13 mouse cellular contexts compared by ENCODE assay signal in genomic region chr10:99237205-99237832, GRCm38 (mm10). TPM values are rescaled to one million over a fixed set of nuclear protein-coding genes. Genes with fewer than 3 reads are reported as not detected.
A peak's percentile ranks its signal among the peaks of the same experiment; 100 is the strongest.
DNase-seq lines count a peak whose midpoint lies in the region; ATAC-seq lines count a peak whose summit lies in the region.
"Had no signal": no experiment of that assay in that cellular context is flagged by ENCODE, and none has a peak within 500 bp of the region (broad histone marks: within the 10 kb centered on the region; RNA-seq: fewer than 3 reads in every experiment).

No protein-coding gene starts in this region.

- no peaks in the 10 kb centered on the region for H3K36me3 ChIP-seq in heart, embryonic 16.5 days (ENCODE audit: control insufficient read depth, insufficient read depth)
- no peaks in the 10 kb centered on the region for H3K36me3 ChIP-seq in intestine, embryonic 16.5 days (ENCODE audit: control insufficient read depth, insufficient read depth, low read length)
- H3K36me3 ChIP-seq: embryonic facial prominence, embryonic 15.5 days; hindbrain, embryonic 15.5 days had no signal

- ATAC-seq in heart, embryonic 16.5 days (replicated peaks; ENCODE audit: extremely low read depth, insufficient read depth, low FRiP score) = no peak
- ATAC-seq in intestine, embryonic 16.5 days = peak; percentile 76
- ATAC-seq: forebrain, embryonic 16.5 days had no signal

- peak overlapping the region; percentile 40; the same call in 1 of the 2 replicates for H3K27ac ChIP-seq in heart, embryonic 16.5 days (ENCODE audit: low read length)
- H3K27ac ChIP-seq in intestine, embryonic 16.5 days (ENCODE audit: low read length) = peak overlapping the region; percentile 14; the same call in 1 of the 2 replicates
- H3K27ac ChIP-seq: embryonic facial prominence, embryonic 15.5 days; hindbrain, embryonic 15.5 days; macrophage had no signal

- whole genome bisulfite sequencing in heart, embryonic 16.5 days = 23% methylated on average over 11 of the region's 11 CpGs
- WGBS in intestine, embryonic 16.5 days = 57% methylated on average over 11 of the region's 11 CpGs

- 0 out of 2 replicates have a peak overlapping the region, but pooled peaks have one; percentile 1 for H3K4me3 ChIP-seq in heart, embryonic 16.5 days (ENCODE audit: low read length)
- no peak overlapping the region for H3K4me3 ChIP-seq in intestine, embryonic 16.5 days (ENCODE audit: low read length)
- H3K4me3 ChIP-seq: embryonic facial prominence, embryonic 15.5 days; hindbrain, embryonic 15.5 days had no signal

- peak overlapping the region; percentile 42 for H3K4me2 ChIP-seq in heart, embryonic 16.5 days (ENCODE audit: low read depth, low read length)
- H3K4me2 ChIP-seq in intestine, embryonic 16.5 days (ENCODE audit: low read depth, low read length) = peak overlapping the region; percentile 28; the same call in 1 of the 2 replicates
- H3K4me2 ChIP-seq: embryonic facial prominence, embryonic 15.5 days; hindbrain, embryonic 15.5 days had no signal

- H3K4me1 ChIP-seq in heart, embryonic 16.5 days (ENCODE audit: control insufficient read depth, insufficient read depth, low read length) = peaks cover 13% of the 10 kb centered on the region
- H3K4me1 ChIP-seq in intestine, embryonic 16.5 days (ENCODE audit: control insufficient read depth, insufficient read depth, low read length) = peaks cover 9% of the 10 kb centered on the region
- H3K4me1 ChIP-seq: hindbrain, embryonic 15.5 days had no signal

- no peak for DNase-seq in heart, postnatal 25 days (ENCODE audit: low spot score)
- DNase-seq in NIH3T3 (ENCODE audit: low read depth) = peak; percentile 47
- peak; percentile 75 for DNase-seq in lung, postnatal 36 days
- DNase-seq in adrenal gland, adult 8-10 months = no peak
- DNase-seq in testis, postnatal 14 days (ENCODE audit: low spot score) = no peak
- DNase-seq: adrenal gland, postnatal 10 days; gastrocnemius, postnatal 36 days had no signal

- no peaks in the 10 kb centered on the region for H3K27me3 ChIP-seq in heart, embryonic 16.5 days (ENCODE audit: control insufficient read depth, insufficient read depth, low read length)
- H3K27me3 ChIP-seq in intestine, embryonic 16.5 days (replicated peaks; ENCODE audit: control insufficient read depth, insufficient read depth, low read length) = no peaks in the 10 kb centered on the region
- H3K27me3 ChIP-seq: embryonic facial prominence, embryonic 15.5 days; hindbrain, embryonic 15.5 days had no signal

- H3K9me3 ChIP-seq in heart, embryonic 16.5 days (replicated peaks; ENCODE audit: control insufficient read depth, low read length) = no peaks in the 10 kb centered on the region
- no peaks in the 10 kb centered on the region for H3K9me3 ChIP-seq in intestine, embryonic 16.5 days (ENCODE audit: control insufficient read depth, low read length)
- H3K9me3 ChIP-seq: embryonic facial prominence, embryonic 15.5 days; hindbrain, embryonic 15.5 days had no signal

- intact Hi-C loops in heart, postnatal 25 days (cut with DNase I) = no loop called here

- no peak overlapping the region for H3K9ac ChIP-seq in heart, embryonic 16.5 days (ENCODE audit: low read length)
- no peak overlapping the region for H3K9ac ChIP-seq in intestine, embryonic 16.5 days (ENCODE audit: low read depth, low read length)
- H3K9ac ChIP-seq: embryonic facial prominence, embryonic 15.5 days; hindbrain, embryonic 15.5 days had no signal

RNA-seq across cellular contexts. Expression of gene Dusp6, which starts 25.7 kb away (rescaled TPM):
- polyA plus RNA-seq in heart, embryonic 16.5 days (2015; fragmentation: Nextera tagmentation; extraction: Ambion mirVana) = 39.4 and 40.7 TPM in 2 replicates
- 10 to 100 TPM; 18.5 to 19.5 TPM for total RNA-seq in heart, postnatal 25 days (2021)
- polyA plus RNA-seq in intestine, embryonic 16.5 days (2015; fragmentation: Nextera tagmentation; extraction: Ambion mirVana) = 37.2 and 37.5 TPM in 2 replicates
- 100 to 1,000 TPM in 3 of 4 experiments, 10 to 100 TPM in 1; 88.6 to 238 (median 129) TPM for total RNA-seq in adrenal gland, adult 8-10 months (2022)

Comparison
In these comparisons a context has a peak if more than half of its experiments do, and no peak if none do; other contexts are left out.
1. DNase-seq: peak in NIH3T3 (single experiment) and lung, postnatal 36 days (single experiment); none in heart, postnatal 25 days (single experiment), adrenal gland, adult 8-10 months (single experiment) and testis, postnatal 14 days (single experiment).
2. RNA of gene Dusp6, which starts 25.7 kb away (total RNA-seq): 88.6 to 238 TPM in adrenal gland, adult 8-10 months; 18.5 to 19.5 TPM in heart, postnatal 25 days; every median in the first group is over 4 times any median in the second.